Mouse (Mus musculus): ENCODE data around the gene Sycn.

The Sycn gene

GRCm38 (mm10) chr7:28558486-28558885, 17.8 kb downstream of the Sycn start:
- peak; percentile 51 for DNase-seq (ENCODE audit: low spot score)

GRCm38 (mm10) chr7:28560856-28561255, 20.2 kb downstream of the Sycn start:
- DNase-seq (ENCODE audit: low spot score): no peak

GRCm38 (mm10) chr7:28561967-28562366, 21.3 kb downstream of the Sycn start:
- DNase-seq (ENCODE audit: low spot score): no peak

- no peak for DNase-seq (ENCODE audit: low spot score)
These were observed 21.7 kb downstream of the Sycn start for GRCm38 (mm10) chr7:28562371-28562770.

GRCm38 (mm10) chr7:28562951-28563350, 22.3 kb downstream of the Sycn start:
- DNase-seq (ENCODE audit: low spot score): no peak

- DNase-seq (ENCODE audit: low spot score): no peak
These were observed 24.7 kb downstream of the Sycn start for GRCm38 (mm10) chr7:28565407-28565806.

- DNase-seq (ENCODE audit: low spot score): no peak
These were observed 26.9 kb downstream of the Sycn start for GRCm38 (mm10) chr7:28567539-28567938.

GRCm38 (mm10) chr7:28568253-28568652, 27.6 kb downstream of the Sycn start:
- peak; percentile 63 for DNase-seq (ENCODE audit: low spot score)

- peak; percentile 49 for DNase-seq (ENCODE audit: low spot score)
These were observed 29.8 kb downstream of the Sycn start for GRCm38 (mm10) chr7:28570291-28570981.

- DNase-seq (ENCODE audit: low spot score): peak; percentile 45
These were observed 30.4 kb downstream of the Sycn start for GRCm38 (mm10) chr7:28570982-28571682.

GRCm38 (mm10) chr7:28572689-28573088, 32.0 kb downstream of the Sycn start:
- DNase-seq (ENCODE audit: low spot score): no peak

GRCm38 (mm10) chr7:28573236-28573635, 32.6 kb downstream of the Sycn start:
- DNase-seq (ENCODE audit: low spot score): no peak

GRCm38 (mm10) chr7:28575597-28575996, 34.9 kb downstream of the Sycn start:
- no peak for DNase-seq (ENCODE audit: low spot score)

- no peak for DNase-seq (ENCODE audit: low spot score)
These were observed 35.7 kb downstream of the Sycn start for GRCm38 (mm10) chr7:28576271-28576914.

GRCm38 (mm10) chr7:28577826-28578542, 37.3 kb downstream of the Sycn start:
- DNase-seq (ENCODE audit: low spot score): peak; percentile 49

GRCm38 (mm10) chr7:28578543-28579053, 37.9 kb downstream of the Sycn start:
- DNase-seq (ENCODE audit: low spot score): no peak

- no peak for DNase-seq (ENCODE audit: low spot score)
These were observed 39.1 kb downstream of the Sycn start for GRCm38 (mm10) chr7:28579826-28580225.

- no peak for DNase-seq (ENCODE audit: low spot score)
These were observed 41.0 kb downstream of the Sycn start for GRCm38 (mm10) chr7:28581721-28582120.

- no peak for DNase-seq (ENCODE audit: low spot score)
These were observed 42.2 kb downstream of the Sycn start for GRCm38 (mm10) chr7:28582841-28583240.

GRCm38 (mm10) chr7:28583570-28584344, 43.1 kb downstream of the Sycn start:
- no peak for DNase-seq (ENCODE audit: low spot score)

- DNase-seq (ENCODE audit: low spot score): no peak
These were observed 43.8 kb downstream of the Sycn start for GRCm38 (mm10) chr7:28584468-28584867.

Data from MN1 (cell line).